Mouse (Mus musculus) cortical plate, adult 2 months (tissue): ENCODE results near the gene Car15.

Experiments
- CTCF ChIP-seq: fragments of 200-500 bp; IDR thresholded peaks from 2 replicates; pipeline ENCODE4 v1.5.1; 2011; ENCODE audit warnings: mild to moderate bottlenecking, control low read depth, low read length; ENCODE audit not compliant: insufficient read depth; ENCODE audit errors: extremely low read depth
- POLR2A ChIP-seq: fragments of 200-500 bp; IDR thresholded peaks from 2 replicates; pipeline ENCODE4 v1.6.1; 2011; ENCODE audit warnings: mild to moderate bottlenecking, low read length, control low read depth; ENCODE audit not compliant: insufficient read depth; ENCODE audit errors: extremely low read depth

GRCm38 (mm10) chr16:17802839-17803674 is 35.1 kb downstream of the Car15 start:
- TF ChIP-seq CTCF (no peak), POLR2A (no peak)
